Mouse (Mus musculus) stomach, embryonic 14.5 days (tissue): ENCODE results near the gene Cuzd1. TPM values are rescaled to one million over a fixed set of nuclear protein-coding genes. Genes with fewer than 3 reads are reported as not detected.

Experiments used
- ATAC-seq: fragments of 200-750 bp; cut with Nextera tagmentation; 2 replicates; pipeline ENCODE4 v1.8.0; 2017; ENCODE audit warnings: low read depth, moderate TSS enrichment; ENCODE audit not compliant: insufficient number of reproducible peaks, insufficient read depth, low FRiP score
- H3K27ac ChIP-seq: fragments of 300-500 bp; sonication (generic); 2 replicates; pipeline ENCODE4 v1.5.1; 2014; ENCODE audit warnings: mild to moderate bottlenecking, low read length, moderate library complexity, mixed read lengths
- H3K27me3 ChIP-seq: fragments of 300-500 bp; sonication (generic); 2 replicates; pipeline ENCODE4 v1.6.1; 2014; ENCODE audit warnings: low read length, control low read depth, mixed read lengths; ENCODE audit not compliant: control insufficient read depth, insufficient read depth
- H3K36me3 ChIP-seq: fragments of 300-500 bp; sonication (generic); 2 replicates; pipeline ENCODE4 v1.6.1; 2014; ENCODE audit warnings: mild to moderate bottlenecking, control low read depth, low read length, moderate library complexity, mixed read lengths; ENCODE audit not compliant: control insufficient read depth, insufficient read depth
- H3K4me1 ChIP-seq: fragments of 300-500 bp; sonication (generic); 2 replicates; pipeline ENCODE4 v1.6.1; 2014; ENCODE audit warnings: low read length, control low read depth, mixed read lengths; ENCODE audit not compliant: control insufficient read depth, insufficient read depth
- H3K4me2 ChIP-seq: fragments of 300-500 bp; sonication (generic); replicated peaks from 2 replicates; pipeline ENCODE4 v1.6.1; 2014; ENCODE audit warnings: low read depth, low read length, control low read depth
- H3K4me3 ChIP-seq: fragments of 300-500 bp; sonication (generic); 2 replicates; pipeline ENCODE4 v1.5.1; 2014; ENCODE audit warnings: low read depth, low read length, control low read depth
- H3K9ac ChIP-seq: fragments of 300-500 bp; sonication (generic); replicated peaks from 2 replicates; pipeline ENCODE4 v1.6.1; 2014; ENCODE audit warnings: low read depth, mild to moderate bottlenecking, control low read depth, low read length, moderate library complexity, mixed read lengths
- H3K9me3 ChIP-seq: fragments of 300-500 bp; sonication (generic); 2 replicates; pipeline ENCODE4 v1.6.1; 2016; ENCODE audit warnings: low read depth, low read length, control low read depth; ENCODE audit not compliant: control insufficient read depth
- WGBS: fragments of 180-500 bp; shearing (Covaris S2); extraction: QIAGEN DNeasy Blood & Tissue Kit; methylation state at CpG from one replicate; pipeline ENCODE4 v1.1.7; 2014; 5-methylcytosine and 5-hydroxymethylcytosine counted together
- polyA plus RNA-seq: library from polyadenylated mRNA; unstranded; fragments of >200 nt; fragmentation: Nextera tagmentation; extraction: Ambion mirVana; gene quantifications from 2 replicates; pipeline ENCODE4 v1.2.1, GENCODE M21; 2014

Gene Cuzd1
- polyA plus RNA-seq: 0.11 TPM in 1 of 2 replicates, not detected in the other

- H3K4me1 ChIP-seq: no peaks in the 10 kb centered on the region
- no peaks in the 10 kb centered on the region for H3K9me3 ChIP-seq
- no peaks in the 10 kb centered on the region for H3K36me3 ChIP-seq
- ATAC-seq: no peak
- WGBS: 67% methylated on average over 2 of the region's 2 CpGs
- H3K4me2 ChIP-seq: no peak within 1 kb of the TSS
- no peaks in the 10 kb centered on the region for H3K27me3 ChIP-seq
- no peak within 1 kb of the TSS for H3K4me3 ChIP-seq
- no peak within 1 kb of the TSS for H3K27ac ChIP-seq
- H3K9ac ChIP-seq: no peak within 1 kb of the TSS
Observed at GRCm38 (mm10) chr7:131322192-131322591, at the start of gene Cuzd1. Gene Cuzd1, minus strand, starts transcription at chr7:131322292.

GRCm38 (mm10) chr7:131371470-131371860, 49.4 kb upstream of the Cuzd1 start:
- Histone ChIP-seq H3K27ac (peak overlapping the region; percentile 95), H3K9ac (peak overlapping the region; percentile 73), H3K4me2 (peak overlapping the region; percentile 55), H3K4me1 (0 out of 2 replicates have a peak, but pooled peaks cover 3% of the 10 kb centered on the region), H3K9me3 (no peaks in the 10 kb centered on the region), H3K36me3 (peaks cover 8% of the 10 kb centered on the region; the same call in 1 of the 2 replicates), H3K4me3 (peak overlapping the region; percentile 58), H3K27me3 (no peaks in the 10 kb centered on the region)
- WGBS: 5% methylated on average over 9 of the region's 9 CpGs
- no peak; the same call in 1 of the 2 replicates for ATAC-seq

GRCm38 (mm10) chr7:131370648-131371469, 48.8 kb upstream of the Cuzd1 start, which contains the start of gene Pstk:
Gene Pstk, plus strand, starts transcription at chr7:131371141.
- Histone ChIP-seq H3K4me1 (0 out of 2 replicates have a peak, but pooled peaks cover 3% of the 10 kb centered on the region), H3K9ac (peak within 1 kb of the TSS; percentile 73), H3K4me2 (peak within 1 kb of the TSS; percentile 55)

GRCm38 (mm10) chr7:131364131-131364530, 42.0 kb upstream of the Cuzd1 start:
- WGBS: 82% methylated on average over 8 of the region's 8 CpGs
- no peak for ATAC-seq

More at GRCm38 (mm10) chr7:131370648-131371469, 48.8 kb upstream of the Cuzd1 start, which contains the start of gene Pstk:
- peaks cover 8% of the 10 kb centered on the region; the same call in 1 of the 2 replicates for H3K36me3 ChIP-seq
- H3K9me3 ChIP-seq: no peaks in the 10 kb centered on the region
- peak within 1 kb of the TSS; percentile 58 for H3K4me3 ChIP-seq
- peak; percentile 94 for ATAC-seq
- no peaks in the 10 kb centered on the region for H3K27me3 ChIP-seq
- H3K27ac ChIP-seq: peak within 1 kb of the TSS; percentile 95
- WGBS: 4% methylated on average over 47 of the region's 47 CpGs

DNA sequence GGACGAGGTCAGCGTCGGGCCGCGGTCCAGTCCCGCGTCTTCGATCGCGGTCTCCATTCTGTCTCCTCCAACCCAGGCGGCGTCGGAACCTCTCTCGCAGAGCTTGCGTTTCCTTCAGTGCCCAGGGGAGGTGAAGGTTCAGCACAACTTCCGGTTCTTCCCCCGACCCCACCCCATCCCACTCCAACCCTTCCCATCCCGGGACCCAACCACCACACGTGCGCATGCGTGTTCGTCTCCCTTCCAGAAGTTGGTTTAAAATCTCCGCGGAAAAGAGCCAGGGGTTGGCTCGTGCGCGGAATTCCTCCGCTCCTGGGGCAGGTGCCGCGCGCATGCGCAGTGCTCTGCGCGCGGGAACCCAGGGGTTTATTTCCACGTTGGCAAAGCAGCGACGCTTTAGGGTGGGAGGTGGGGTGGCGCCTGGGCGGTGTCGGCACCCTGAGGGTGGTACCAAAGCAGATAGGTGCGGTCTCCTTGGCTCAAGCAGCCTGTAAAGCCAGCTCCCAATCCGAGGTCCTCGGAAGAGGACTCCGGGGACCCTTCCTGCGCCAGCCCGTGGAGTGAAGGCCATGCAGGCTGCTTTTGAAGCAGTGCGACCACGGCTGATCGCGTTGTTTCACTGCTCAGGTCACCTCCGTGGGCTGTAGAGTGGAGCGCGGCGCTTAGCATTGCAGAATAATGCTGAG, 40.7 kb upstream of the Cuzd1 start, which contains the start of gene 2310057M21Rik:
Gene 2310057M21Rik, minus strand, starts transcription at position 145 of the 686 bp plus-strand sequence.
- Histone ChIP-seq H3K4me3 (peak within 1 kb of the TSS; percentile 89), H3K27me3 (no peaks in the 10 kb centered on the region), H3K4me1 (peaks cover 4% of the 10 kb centered on the region; the same call in 1 of the 2 replicates), H3K36me3 (no peaks in the 10 kb centered on the region; the same call in none of the 2 replicates), H3K27ac (peak within 1 kb of the TSS; percentile 94), H3K9me3 (no peaks in the 10 kb centered on the region), H3K9ac (peak within 1 kb of the TSS; percentile 87), H3K4me2 (peak within 1 kb of the TSS; percentile 86)
- ATAC-seq: peak; percentile 97
- under 1% methylated on average over 55 of the region's 55 CpGs for WGBS

More at GRCm38 (mm10) chr7:131364131-131364530, 42.0 kb upstream of the Cuzd1 start:
- Histone ChIP-seq H3K27me3 (no peaks in the 10 kb centered on the region), H3K27ac (no peak overlapping the region; the same call in 1 of the 2 replicates), H3K9ac (no peak overlapping the region), H3K4me3 (no peak overlapping the region), H3K4me1 (peaks cover 4% of the 10 kb centered on the region; the same call in 1 of the 2 replicates), H3K4me2 (no peak overlapping the region), H3K9me3 (no peaks in the 10 kb centered on the region), H3K36me3 (no peaks in the 10 kb centered on the region)

- no peaks in the 10 kb centered on the region for H3K27me3 ChIP-seq
- H3K36me3 ChIP-seq: no peaks in the 10 kb centered on the region; the same call in none of the 2 replicates
- H3K4me1 ChIP-seq: peaks cover 4% of the 10 kb centered on the region; the same call in 1 of the 2 replicates
- H3K9ac ChIP-seq: peak overlapping the region; percentile 87
- no peaks in the 10 kb centered on the region for H3K9me3 ChIP-seq
- H3K4me2 ChIP-seq: peak overlapping the region; percentile 64
- 0% methylated on average over 32 of the region's 35 CpGs for WGBS
- H3K4me3 ChIP-seq: peak overlapping the region; percentile 89
- ATAC-seq: peak; percentile 62
- peak overlapping the region; percentile 86 for H3K27ac ChIP-seq
Observed at GRCm38 (mm10) chr7:131362269-131362614, 40.1 kb upstream of the Cuzd1 start.

DNA sequence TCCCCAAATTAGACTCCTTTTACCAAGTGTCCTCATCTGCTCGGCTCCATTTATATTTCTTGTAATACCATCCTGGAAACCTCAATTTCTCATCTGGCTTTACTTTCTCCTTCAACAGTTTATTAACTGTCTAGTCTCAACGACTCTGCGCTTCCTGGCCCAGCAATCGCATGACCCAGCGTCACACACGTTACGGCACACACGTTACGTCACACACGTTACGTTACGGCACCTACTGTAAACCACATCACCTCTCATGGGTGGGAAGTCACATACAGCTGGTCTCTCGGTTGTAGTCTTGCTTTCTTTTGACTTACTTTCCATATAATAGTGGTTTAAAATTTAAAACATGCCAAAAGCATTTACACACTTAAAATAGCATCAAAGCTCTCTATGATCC, 34.0 kb upstream of the Cuzd1 start:
- WGBS: 97% methylated on average over 13 of the region's 13 CpGs
- H3K9ac ChIP-seq: no peak overlapping the region
- no peak overlapping the region for H3K27ac ChIP-seq
- no peaks in the 10 kb centered on the region for H3K27me3 ChIP-seq
- no peaks in the 10 kb centered on the region for H3K9me3 ChIP-seq
- H3K36me3 ChIP-seq: peaks cover 15% of the 10 kb centered on the region
- no peak overlapping the region for H3K4me2 ChIP-seq
- no peak overlapping the region for H3K4me3 ChIP-seq
- ATAC-seq: no peak
- H3K4me1 ChIP-seq: no peaks in the 10 kb centered on the region

DNA sequence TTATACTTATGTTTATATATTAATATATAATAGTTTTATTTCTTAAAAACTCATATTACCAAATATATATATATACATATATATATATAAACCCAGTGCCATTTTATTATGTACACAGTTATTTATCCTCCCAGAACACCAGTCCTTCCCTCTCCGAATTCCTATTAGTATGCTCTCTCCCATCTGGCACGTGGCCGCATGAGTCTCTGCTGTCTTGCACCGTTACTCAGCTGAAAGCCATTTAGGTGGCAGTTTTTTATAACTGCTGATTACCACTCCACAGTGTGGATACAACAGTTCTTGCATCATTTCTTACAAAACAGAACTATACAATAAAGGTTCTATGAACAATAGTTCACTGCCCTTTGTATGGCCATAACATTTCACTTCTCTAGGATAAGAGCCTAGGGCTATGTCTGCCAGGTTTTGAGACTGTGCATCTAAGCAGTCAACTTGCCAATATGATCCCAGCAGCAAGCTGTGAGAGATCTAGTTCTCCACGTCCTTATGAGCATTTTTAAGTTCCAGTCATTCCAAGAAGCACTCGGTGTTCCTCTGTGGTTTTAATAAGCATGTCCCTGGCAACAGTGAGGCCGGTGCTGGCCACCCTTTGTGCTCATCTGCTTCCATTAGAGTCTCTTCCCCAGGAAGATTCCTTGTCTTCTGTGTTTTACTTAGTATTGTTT, 23.9 kb upstream of the Cuzd1 start:
- H3K36me3 ChIP-seq: peaks cover 48% of the 10 kb centered on the region
- no peak overlapping the region for H3K27ac ChIP-seq
- ATAC-seq: no peak
- H3K4me2 ChIP-seq: no peak overlapping the region
- no peaks in the 10 kb centered on the region for H3K27me3 ChIP-seq
- H3K4me3 ChIP-seq: no peak overlapping the region
- H3K9ac ChIP-seq: no peak overlapping the region
- no peaks in the 10 kb centered on the region for H3K4me1 ChIP-seq
- 81% methylated on average over 7 of the region's 7 CpGs for WGBS
- no peaks in the 10 kb centered on the region for H3K9me3 ChIP-seq
